Mouse (Mus musculus): ENCODE measurements around the gene Armc5.

The Armc5 gene

GRCm38 (mm10) chr7:128246496-128247391 is 9.6 kb downstream of the Armc5 start, which contains the start of gene Tgfb1i1:
Tgfb1i1 (plus strand) TSS chr7:128246812.
- peak; percentile 76 for DNase-seq (ENCODE audit: low spot score)

GRCm38 (mm10) chr7:128247443-128247842 is 10.3 kb downstream of the Armc5 start:
- DNase-seq (ENCODE audit: low spot score), result peak; percentile 94

- DNase-seq (ENCODE audit: low spot score), result no peak
Observed at GRCm38 (mm10) chr7:128248081-128249042, 11.2 kb downstream of the Armc5 start.

- DNase-seq (ENCODE audit: low spot score), result no peak
Observed at GRCm38 (mm10) chr7:128249998-128250397, 12.9 kb downstream of the Armc5 start.

GRCm38 (mm10) chr7:128251946-128252345 is 14.8 kb downstream of the Armc5 start:
- DNase-seq (ENCODE audit: low spot score), result no peak

GRCm38 (mm10) chr7:128252609-128253008 is 15.5 kb downstream of the Armc5 start:
- no peak for DNase-seq (ENCODE audit: low spot score)

GRCm38 (mm10) chr7:128254978-128255377 is 17.8 kb downstream of the Armc5 start:
- no peak for DNase-seq (ENCODE audit: low spot score)

DNA sequence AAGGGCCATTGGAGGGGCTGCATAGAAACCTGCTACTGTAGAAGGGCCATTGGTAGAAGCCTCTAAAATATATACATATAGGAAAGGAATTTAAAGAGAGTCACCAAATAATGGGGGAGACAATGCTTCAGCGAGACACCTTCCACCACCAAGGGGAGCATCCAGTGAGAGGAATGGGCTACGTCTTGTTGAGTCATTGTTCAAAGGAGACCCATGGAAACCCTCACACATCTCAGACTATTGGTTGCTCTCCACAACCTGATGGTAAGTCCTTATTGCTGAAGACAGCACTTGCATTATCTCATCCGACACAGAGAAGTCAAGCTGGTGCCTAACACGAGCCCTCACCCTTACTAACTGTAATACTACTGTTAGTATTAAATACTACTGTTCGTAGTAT is 18.6 kb downstream of the Armc5 start:
- no peak for DNase-seq (ENCODE audit: low spot score)

DNA sequence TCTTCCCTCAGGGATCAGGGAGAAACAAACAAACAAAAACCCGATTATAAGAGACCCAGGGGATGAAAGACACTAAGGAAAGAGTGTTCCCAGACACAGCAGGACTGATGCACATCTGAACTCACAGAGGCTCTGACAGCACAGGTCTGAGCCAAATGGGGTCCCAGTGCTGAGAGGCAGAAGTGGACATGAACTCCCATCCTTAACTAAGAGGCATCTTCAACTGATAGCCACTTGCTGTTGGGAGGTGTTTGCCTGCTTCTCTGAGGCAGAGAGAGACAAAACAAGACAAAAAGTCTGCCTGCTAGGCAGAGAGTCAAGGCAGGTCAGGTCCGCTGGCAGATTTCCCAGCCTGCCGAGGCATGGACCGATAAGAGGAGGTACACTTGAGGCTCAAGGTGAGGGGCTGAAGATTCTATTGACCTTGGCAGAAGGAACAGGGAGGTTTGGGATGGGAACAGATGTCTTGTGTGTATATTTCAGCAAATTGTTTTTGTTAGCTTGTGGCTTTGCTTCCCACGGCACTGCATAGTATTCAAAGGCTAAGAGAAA is 19.7 kb downstream of the Armc5 start:
- no peak for DNase-seq (ENCODE audit: low spot score)

DNA sequence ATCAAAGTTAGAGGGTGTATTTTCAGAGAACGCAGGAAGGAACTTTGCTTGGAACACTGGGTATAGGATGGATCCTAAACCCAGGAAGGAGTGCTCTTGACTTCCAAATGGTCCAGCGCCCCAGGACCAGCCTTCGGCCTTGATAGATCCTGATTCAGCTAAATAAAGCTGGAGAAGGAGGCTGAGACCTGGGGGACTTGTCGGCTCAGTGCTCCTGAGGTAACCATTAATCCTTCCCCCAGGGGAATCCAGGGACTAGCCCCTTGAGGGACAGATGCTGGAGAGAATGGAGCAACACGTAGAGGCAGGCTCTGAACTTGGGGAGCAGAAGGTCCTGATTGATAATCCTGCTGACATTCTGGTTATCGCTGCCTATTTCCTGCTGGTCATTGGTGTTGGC is 28.3 kb downstream of the Armc5 start, which contains the start of gene Slc5a2:
Gene Slc5a2, plus strand, starts transcription at position 247 of the 400 bp plus-strand sequence.
- no peak for DNase-seq (ENCODE audit: low spot score)

- DNase-seq (ENCODE audit: low spot score), result no peak
Observed at GRCm38 (mm10) chr7:128266056-128266455, 28.9 kb downstream of the Armc5 start.

DNA sequence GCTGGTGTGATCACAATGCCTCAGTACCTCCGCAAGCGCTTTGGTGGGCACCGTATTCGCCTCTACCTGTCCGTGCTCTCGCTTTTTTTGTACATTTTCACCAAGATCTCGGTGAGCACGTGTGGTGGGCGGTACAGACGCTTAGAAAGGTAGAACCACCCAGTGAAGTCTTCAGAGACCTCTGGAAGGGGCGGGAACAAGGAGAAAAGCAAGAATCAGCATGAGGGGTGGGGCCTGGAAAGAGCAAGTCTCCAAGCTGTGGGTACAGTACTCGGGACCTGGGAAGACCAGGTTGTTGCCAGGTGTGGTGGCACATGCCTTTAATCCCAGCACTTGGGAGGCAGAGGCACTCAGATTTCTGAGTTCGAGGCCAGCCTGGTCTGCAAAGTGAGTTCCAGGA is 30.2 kb downstream of the Armc5 start:
- DNase-seq (ENCODE audit: low spot score), result no peak

DNA sequence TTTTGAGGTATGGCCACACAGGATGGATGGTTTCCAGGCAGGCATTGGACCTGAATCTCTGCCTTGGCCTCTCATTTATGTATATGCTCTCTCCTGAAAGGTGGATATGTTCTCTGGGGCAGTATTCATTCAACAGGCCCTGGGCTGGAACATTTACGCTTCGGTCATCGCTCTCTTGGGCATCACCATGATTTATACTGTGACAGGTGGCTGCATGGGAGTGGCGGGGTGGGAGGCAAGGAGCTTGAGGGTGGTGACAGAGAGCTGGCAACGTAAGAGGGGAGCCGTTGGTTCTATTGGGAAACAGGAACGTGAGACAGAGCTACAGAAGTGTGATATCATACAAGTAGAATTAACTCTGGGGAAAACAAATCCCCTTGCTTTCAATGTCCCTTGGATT is 30.7 kb downstream of the Armc5 start:
- DNase-seq (ENCODE audit: low spot score), result no peak

DNA sequence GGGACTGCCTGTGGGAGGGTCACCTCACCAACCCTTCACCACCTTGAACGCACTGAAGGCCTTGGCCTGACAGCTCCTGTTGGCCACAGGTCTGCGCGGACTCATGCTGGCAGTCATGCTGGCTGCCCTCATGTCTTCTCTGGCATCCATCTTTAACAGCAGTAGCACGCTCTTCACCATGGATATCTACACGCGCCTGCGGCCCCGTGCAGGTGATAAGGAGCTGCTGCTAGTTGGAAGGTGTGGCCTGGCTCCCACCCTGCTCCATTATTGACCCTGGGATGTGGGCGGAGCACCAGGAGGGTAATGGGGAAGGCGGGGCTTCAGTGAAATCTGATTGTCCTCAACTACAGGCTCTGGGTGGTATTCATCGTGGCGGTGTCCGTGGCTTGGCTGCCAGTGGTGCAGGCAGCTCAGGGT is 33.3 kb downstream of the Armc5 start:
- DNase-seq (ENCODE audit: low spot score), result no peak

- DNase-seq (ENCODE audit: low spot score), result no peak
Observed at GRCm38 (mm10) chr7:128271496-128271895, 34.4 kb downstream of the Armc5 start.

- no peak for DNase-seq (ENCODE audit: low spot score)
Observed at GRCm38 (mm10) chr7:128276051-128276450, 38.9 kb downstream of the Armc5 start.

DNA sequence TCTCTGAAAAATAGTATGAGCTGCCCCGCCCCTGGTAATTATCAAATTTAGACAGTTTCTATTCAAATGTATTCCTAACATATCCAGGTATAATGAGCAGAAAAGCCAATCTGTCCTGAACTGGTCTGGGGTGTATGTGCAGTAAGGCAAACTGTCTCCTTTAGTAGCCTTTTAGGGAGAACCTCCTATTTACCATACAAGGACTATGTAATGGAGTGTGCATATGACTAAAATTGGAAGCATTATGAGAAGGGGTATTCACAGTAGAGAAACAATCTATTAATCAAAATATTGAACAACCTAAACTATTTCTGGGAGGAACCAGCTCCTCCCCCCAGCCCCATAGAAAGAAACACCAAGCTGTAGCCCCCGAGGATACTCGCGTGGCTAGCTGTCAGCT is 42.6 kb downstream of the Armc5 start:
- no peak for DNase-seq (ENCODE audit: low spot score)

DNA sequence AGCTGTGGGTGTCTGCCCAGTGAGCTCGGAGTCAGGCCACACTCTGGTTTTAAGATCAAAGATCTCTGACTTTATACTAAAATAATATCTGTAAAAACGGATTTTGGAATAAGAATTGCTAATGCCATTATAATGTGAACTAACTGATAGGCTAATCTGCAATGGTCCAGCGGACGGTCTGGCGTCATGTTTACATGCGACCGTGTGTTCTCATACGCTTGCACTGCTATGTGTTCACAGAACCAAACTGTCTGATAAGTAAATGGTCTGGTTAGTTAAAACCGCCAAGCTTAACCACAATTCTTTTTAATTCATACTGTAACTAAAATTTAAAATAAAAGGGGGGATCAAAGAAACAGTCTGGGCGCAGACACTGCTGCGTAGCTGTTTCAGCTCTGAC is 44.6 kb downstream of the Armc5 start:
- DNase-seq (ENCODE audit: low spot score), result no peak

- no peak for DNase-seq (ENCODE audit: low spot score)
Observed at GRCm38 (mm10) chr7:128282532-128283244, 45.5 kb downstream of the Armc5 start.

GRCm38 (mm10) chr7:128284047-128284446 is 46.9 kb downstream of the Armc5 start:
- DNase-seq (ENCODE audit: low spot score), result no peak

DNA sequence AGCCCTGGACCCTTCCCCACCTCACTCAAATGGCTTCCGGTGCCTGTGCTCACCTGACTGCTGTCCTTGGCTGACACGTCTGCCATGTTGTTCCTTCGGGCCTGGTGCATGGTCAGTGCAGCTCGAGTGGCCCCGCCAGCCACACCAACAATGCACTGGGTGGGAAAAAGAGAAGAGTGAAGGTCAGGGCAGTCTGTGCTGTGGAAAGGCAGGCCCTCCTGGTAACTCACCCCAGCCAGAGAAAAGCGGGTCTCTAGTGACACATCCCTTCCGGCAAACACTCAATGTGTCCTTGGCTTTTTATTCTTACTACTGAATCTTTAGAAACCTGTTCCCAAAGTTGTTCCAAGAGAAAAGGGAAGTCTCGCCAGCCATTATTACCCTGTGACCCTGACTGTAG is 47.9 kb downstream of the Armc5 start:
- no peak for DNase-seq (ENCODE audit: low spot score)

All from lung, postnatal 25 days (tissue).